In genomic region chr3:142293561-142293960, GRCm38 (mm10) we compare ENCODE assay signal across 23 mouse cellular contexts.
DNase-seq lines count a peak whose midpoint lies in the region; ATAC-seq and TF ChIP-seq lines count a peak whose summit lies in the region.
"Had no signal": no experiment of that assay in that cellular context is flagged by ENCODE, and none has a peak within 500 bp of the region (broad histone marks: within the 10 kb centered on the region; RNA-seq: fewer than 3 reads in every experiment).

No protein-coding gene starts in this region.

- no peaks in the 10 kb centered on the region for H3K27me3 ChIP-seq in heart, embryonic 11.5 days (ENCODE audit: control insufficient read depth, insufficient read depth, low read length)
- H3K27me3 ChIP-seq in CH12.LX (replicated peaks): no peaks in the 10 kb centered on the region
- no peaks in the 10 kb centered on the region for H3K27me3 ChIP-seq in intestine, embryonic 15.5 days (replicated peaks)
- H3K27me3 ChIP-seq: hindbrain, embryonic 13.5 days; Patski had no signal

- 70% methylated on average over 7 of the region's 7 CpGs for WGBS in heart, embryonic 11.5 days (ENCODE audit: insufficient replicate concordance)
- 74% methylated on average over 7 of the region's 7 CpGs for WGBS in intestine, embryonic 15.5 days

- H3K4me2 ChIP-seq in heart, embryonic 11.5 days: no peak overlapping the region
- no peak overlapping the region for H3K4me2 ChIP-seq in CH12.LX (ENCODE audit: insufficient read depth, low read depth, poor library complexity, severe bottlenecking)
- no peak overlapping the region for H3K4me2 ChIP-seq in intestine, embryonic 15.5 days (replicated peaks)
- H3K4me2 ChIP-seq: hindbrain, embryonic 13.5 days had no signal

- no peak for TF ChIP-seq POLR2A in CH12.LX (IDR thresholded peaks at IDR 0.05; ENCODE audit: low read depth, low read length)

- no peak overlapping the region for H3K9ac ChIP-seq in heart, embryonic 11.5 days (ENCODE audit: low read depth, low read length)
- no peak overlapping the region for H3K9ac ChIP-seq in CH12.LX (ENCODE audit: insufficient read depth, low read depth)
- H3K9ac ChIP-seq in intestine, embryonic 15.5 days: no peak overlapping the region
- H3K9ac ChIP-seq: forebrain, postnatal 0 days; hindbrain, embryonic 13.5 days had no signal

- H3K36me3 ChIP-seq in heart, embryonic 11.5 days (ENCODE audit: control insufficient read depth, insufficient read depth, low read length): no peaks in the 10 kb centered on the region
- H3K36me3 ChIP-seq in CH12.LX (replicated peaks in 1 of 2; ENCODE audit: control insufficient read depth in 1 of 2, insufficient read depth in 1 of 2, low read length in 1 of 2): peaks cover 0 to 6% of the 10 kb centered on the region in 2 experiments
- no peaks in the 10 kb centered on the region for H3K36me3 ChIP-seq in intestine, embryonic 15.5 days
- H3K36me3 ChIP-seq: hindbrain, embryonic 10.5 days; hindbrain, embryonic 13.5 days had no signal

- H3K4me3 ChIP-seq in heart, embryonic 11.5 days (ENCODE audit: low read depth, low read length): no peak overlapping the region
- H3K4me3 ChIP-seq in CH12.LX (replicated peaks in 1 of 3; ENCODE audit: low read depth in 2 of 3, low read length in 2 of 3, poor library complexity in 1 of 3): no peak overlapping the region
- H3K4me3 ChIP-seq in intestine, embryonic 15.5 days (replicated peaks): no peak overlapping the region
- H3K4me3 ChIP-seq: heart, adult 2 months; heart, embryonic 10.5 days; hindbrain, embryonic 10.5 days; hindbrain, embryonic 13.5 days had no signal

- TF ChIP-seq RAD21 in CH12.LX (IDR thresholded peaks at IDR 0.05; ENCODE audit: low read depth, low read length): no peak

- no peaks in the 10 kb centered on the region for H3K4me1 ChIP-seq in heart, embryonic 11.5 days (ENCODE audit: control insufficient read depth, insufficient read depth, low read length)
- peaks cover 3 to 17% of the 10 kb centered on the region in 2 experiments for H3K4me1 ChIP-seq in CH12.LX (ENCODE audit: control insufficient read depth in 1 of 2, insufficient read depth in 2 of 2)
- H3K4me1 ChIP-seq in intestine, embryonic 15.5 days (replicated peaks): no peaks in the 10 kb centered on the region
- H3K4me1 ChIP-seq: heart, embryonic 10.5 days; hindbrain, embryonic 10.5 days; hindbrain, embryonic 13.5 days had no signal

- TF ChIP-seq EP300 in CH12.LX (IDR thresholded peaks at IDR 0.05; ENCODE audit: low read length): peak; percentile 76

- H3K79me2 ChIP-seq in CH12.LX (replicated peaks; ENCODE audit: control insufficient read depth, extremely low read depth, insufficient read depth, poor library complexity, severe bottlenecking): no peaks in the 10 kb centered on the region

- peak; percentile 12 for DNase-seq in heart, postnatal 4 days
- peak; percentile 42 to 47 for DNase-seq in B cell, adult 2 months
- DNase-seq in CH12.LX (ENCODE audit: extremely low read depth): peak; percentile 77
- no peak for DNase-seq in frontal cortex, postnatal 10 days (ENCODE audit: low spot score in 2 of 2)
- DNase-seq: adrenal gland, adult 2 months; cerebellum, adult 18-20 months; cerebellum, adult 9-10 months; cerebellum, postnatal 14 days; forebrain, postnatal 0 days; gastrocnemius, postnatal 36 days; heart, adult 2 months; kidney, adult 18-20 months had no signal

- H3K27ac ChIP-seq in heart, embryonic 11.5 days (ENCODE audit: low read depth, low read length): no peak overlapping the region
- H3K27ac ChIP-seq in CH12.LX (ENCODE audit: insufficient read depth, low read depth): no peak overlapping the region
- no peak overlapping the region for H3K27ac ChIP-seq in intestine, embryonic 15.5 days
- H3K27ac ChIP-seq: heart, adult 2 months; heart, embryonic 10.5 days; hindbrain, embryonic 10.5 days; hindbrain, embryonic 13.5 days had no signal

- dilution Hi-C loops in CH12.LX (cut with MboI; ENCODE audit: extremely low pct_ligation_motif_present, extremely low pct_unique_long_range_greater_than_20kb, low sequenced_read_pairs): no loop called here

- in situ Hi-C loops in CH12.LX (cut with MboI; ENCODE audit: low pct_ligation_motif_present, low pct_unique_long_range_greater_than_20kb, low sequenced_read_pairs): loop anchor here (5.0 to 25.0 kb wide), 2 partner anchors 179 to 419 kb away; partner anchors contain the start of gene Kyat3

- no peak for TF ChIP-seq CTCF in CH12.LX (conservative IDR thresholded peaks at IDR 0.05 in 1 of 2, IDR thresholded peaks at IDR 0.05 in 1 of 2; ENCODE audit: low read depth in 2 of 2, low read length in 2 of 2)

- H3K9me3 ChIP-seq in heart, embryonic 11.5 days (replicated peaks; ENCODE audit: control insufficient read depth, low read length): no peaks in the 10 kb centered on the region
- H3K9me3 ChIP-seq in CH12.LX (replicated peaks; ENCODE audit: low read length): no peaks in the 10 kb centered on the region
- no peaks in the 10 kb centered on the region for H3K9me3 ChIP-seq in intestine, embryonic 15.5 days
- H3K9me3 ChIP-seq: G1E; heart, embryonic 10.5 days; hindbrain, embryonic 10.5 days; hindbrain, embryonic 13.5 days had no signal

- no peak for ATAC-seq in heart, embryonic 11.5 days (replicated peaks; ENCODE audit: insufficient number of reproducible peaks, low FRiP score, low TSS enrichment)
- peak; percentile 16; the same call in 1 of the 2 replicates for ATAC-seq in neutrophil, adult 5-6 weeks (ENCODE audit: extremely low read depth, insufficient number of reproducible peaks, low FRiP score, poor library complexity, severe bottlenecking)
- no peak for ATAC-seq in intestine, embryonic 15.5 days
- ATAC-seq: forebrain, embryonic 14.5 days; forebrain, postnatal 0 days; hindbrain, embryonic 16.5 days; intestine, embryonic 16.5 days; Patski had no signal

TF ChIP-seq in CH12.LX, 34 proteins besides CTCF, POLR2A, EP300 and RAD21:
- TF ChIP-seq MAX (IDR thresholded peaks at IDR 0.05; ENCODE audit: low read length): no peak
- peak; percentile 18; the same call in 1 of the 2 replicates for TF ChIP-seq TCF12 (IDR thresholded peaks at IDR 0.05; ENCODE audit: low read depth, low read length)

Comparison
In these comparisons a context has a peak if more than half of its experiments do, and no peak if none do; other contexts are left out.
1. DNase-seq: peak in heart, postnatal 4 days (single experiment), B cell, adult 2 months (2 of 2) and CH12.LX (single experiment); none in frontal cortex, postnatal 10 days (0 of 2).